Mouse (Mus musculus): Measurements from ENCODE around the gene Dgke. TPM values are rescaled to one million over a fixed set of nuclear protein-coding genes. Genes with fewer than 3 reads are reported as not detected.

Gene Dgke
- polyA plus RNA-seq, 1 experiment from 2014 or later, result 0.68 TPM

- H3K4me1 ChIP-seq (ENCODE audit: control insufficient read depth, low read depth, low read length), result no peaks in the 10 kb centered on the region
- WGBS (ENCODE audit: insufficient replicate concordance), result 65% methylated on average over 3 of the region's 3 CpGs
Measured at GRCm38 (mm10) chr11:89035552-89035951, 31.1 kb downstream of the Dgke start.

GRCm38 (mm10) chr11:89034592-89034991, 32.1 kb downstream of the Dgke start:
- H3K27ac ChIP-seq (ENCODE audit: low read length), result no peak overlapping the region
- no peak overlapping the region for H3K4me2 ChIP-seq (ENCODE audit: low read depth, low read length)
- H3K4me3 ChIP-seq (ENCODE audit: low read depth, low read length), result no peak overlapping the region
- no peaks in the 10 kb centered on the region for H3K4me1 ChIP-seq (ENCODE audit: control insufficient read depth, low read depth, low read length)
- ATAC-seq (ENCODE audit: low read depth), result no peak
- H3K9ac ChIP-seq (ENCODE audit: low read depth, low read length), result no peak overlapping the region
- no peaks in the 10 kb centered on the region for H3K27me3 ChIP-seq (ENCODE audit: control insufficient read depth, insufficient read depth, low read depth, low read length)
- no peaks in the 10 kb centered on the region for H3K36me3 ChIP-seq (ENCODE audit: control insufficient read depth, insufficient read depth)
- H3K9me3 ChIP-seq (replicated peaks; ENCODE audit: control insufficient read depth, low read length), result no peaks in the 10 kb centered on the region

More at GRCm38 (mm10) chr11:89035552-89035951, 31.1 kb downstream of the Dgke start:
- Histone ChIP-seq H3K4me3 (ENCODE audit: low read depth, low read length) (no peak overlapping the region), H3K27ac (ENCODE audit: low read length) (no peak overlapping the region), H3K27me3 (ENCODE audit: control insufficient read depth, insufficient read depth, low read depth, low read length) (no peaks in the 10 kb centered on the region), H3K9ac (ENCODE audit: low read depth, low read length) (no peak overlapping the region), H3K9me3 (replicated peaks; ENCODE audit: control insufficient read depth, low read length) (no peaks in the 10 kb centered on the region), H3K36me3 (ENCODE audit: control insufficient read depth, insufficient read depth) (no peaks in the 10 kb centered on the region), H3K4me2 (ENCODE audit: low read depth, low read length) (no peak overlapping the region)
- no peak for ATAC-seq (ENCODE audit: low read depth)

- Histone ChIP-seq H3K27me3 (ENCODE audit: control insufficient read depth, insufficient read depth, low read depth, low read length) (no peaks in the 10 kb centered on the region), H3K4me3 (ENCODE audit: low read depth, low read length) (no peak overlapping the region)
- 56% methylated on average over 1 of the region's 1 CpGs for WGBS (ENCODE audit: insufficient replicate concordance)
Measured at GRCm38 (mm10) chr11:89031189-89031588, 35.5 kb downstream of the Dgke start.

GRCm38 (mm10) chr11:89030552-89030951, 36.1 kb downstream of the Dgke start:
- no peak overlapping the region for H3K4me2 ChIP-seq (ENCODE audit: low read depth, low read length)
- peaks cover 16% of the 10 kb centered on the region for H3K4me1 ChIP-seq (ENCODE audit: control insufficient read depth, low read depth, low read length)
- no peak overlapping the region for H3K9ac ChIP-seq (ENCODE audit: low read depth, low read length)
- WGBS (ENCODE audit: insufficient replicate concordance), result 69% methylated on average over 6 of the region's 6 CpGs
- no peaks in the 10 kb centered on the region for H3K36me3 ChIP-seq (ENCODE audit: control insufficient read depth, insufficient read depth)
- H3K4me3 ChIP-seq (ENCODE audit: low read depth, low read length), result no peak overlapping the region
- H3K27ac ChIP-seq (ENCODE audit: low read length), result no peak overlapping the region
- ATAC-seq (ENCODE audit: low read depth), result no peak
- no peaks in the 10 kb centered on the region for H3K27me3 ChIP-seq (ENCODE audit: control insufficient read depth, insufficient read depth, low read depth, low read length)
- H3K9me3 ChIP-seq (replicated peaks; ENCODE audit: control insufficient read depth, low read length), result no peaks in the 10 kb centered on the region

More at GRCm38 (mm10) chr11:89031189-89031588, 35.5 kb downstream of the Dgke start:
- peaks cover 16% of the 10 kb centered on the region for H3K4me1 ChIP-seq (ENCODE audit: control insufficient read depth, low read depth, low read length)
- no peak overlapping the region for H3K27ac ChIP-seq (ENCODE audit: low read length)
- ATAC-seq (ENCODE audit: low read depth), result no peak
- no peaks in the 10 kb centered on the region for H3K36me3 ChIP-seq (ENCODE audit: control insufficient read depth, insufficient read depth)
- no peak overlapping the region for H3K9ac ChIP-seq (ENCODE audit: low read depth, low read length)
- no peak overlapping the region for H3K4me2 ChIP-seq (ENCODE audit: low read depth, low read length)
- H3K9me3 ChIP-seq (replicated peaks; ENCODE audit: control insufficient read depth, low read length), result no peaks in the 10 kb centered on the region

GRCm38 (mm10) chr11:89028871-89029405, 37.7 kb downstream of the Dgke start:
- 8% methylated on average over 10 of the region's 10 CpGs for WGBS (ENCODE audit: insufficient replicate concordance)
- Histone ChIP-seq H3K9me3 (replicated peaks; ENCODE audit: control insufficient read depth, low read length) (no peaks in the 10 kb centered on the region), H3K9ac (ENCODE audit: low read depth, low read length) (no peak overlapping the region), H3K4me1 (ENCODE audit: control insufficient read depth, low read depth, low read length) (peaks cover 16% of the 10 kb centered on the region), H3K27ac (ENCODE audit: low read length) (0 out of 2 replicates have a peak overlapping the region, but pooled peaks have one; percentile 48), H3K36me3 (ENCODE audit: control insufficient read depth, insufficient read depth) (no peaks in the 10 kb centered on the region), H3K4me2 (ENCODE audit: low read depth, low read length) (no peak overlapping the region), H3K4me3 (ENCODE audit: low read depth, low read length) (no peak overlapping the region), H3K27me3 (ENCODE audit: control insufficient read depth, insufficient read depth, low read depth, low read length) (no peaks in the 10 kb centered on the region)
- peak; percentile 77 for ATAC-seq (ENCODE audit: low read depth)

GRCm38 (mm10) chr11:89027955-89028361, 38.7 kb downstream of the Dgke start:
- Histone ChIP-seq H3K27me3 (ENCODE audit: control insufficient read depth, insufficient read depth, low read depth, low read length) (no peaks in the 10 kb centered on the region), H3K9ac (ENCODE audit: low read depth, low read length) (no peak overlapping the region), H3K36me3 (ENCODE audit: control insufficient read depth, insufficient read depth) (no peaks in the 10 kb centered on the region), H3K27ac (ENCODE audit: low read length) (peak overlapping the region; percentile 36; the same call in 1 of the 2 replicates), H3K4me1 (ENCODE audit: control insufficient read depth, low read depth, low read length) (peaks cover 16% of the 10 kb centered on the region), H3K4me3 (ENCODE audit: low read depth, low read length) (no peak overlapping the region), H3K9me3 (replicated peaks; ENCODE audit: control insufficient read depth, low read length) (no peaks in the 10 kb centered on the region), H3K4me2 (ENCODE audit: low read depth, low read length) (peak overlapping the region; percentile 0; the same call in 1 of the 2 replicates)
- WGBS (ENCODE audit: insufficient replicate concordance), result 25% methylated on average over 10 of the region's 10 CpGs
- ATAC-seq (ENCODE audit: low read depth), result no peak

GRCm38 (mm10) chr11:89026117-89026516, 40.5 kb downstream of the Dgke start:
- H3K27me3 ChIP-seq (ENCODE audit: control insufficient read depth, insufficient read depth, low read depth, low read length), result no peaks in the 10 kb centered on the region
- no peak overlapping the region for H3K27ac ChIP-seq (ENCODE audit: low read length)
- H3K9me3 ChIP-seq (replicated peaks; ENCODE audit: control insufficient read depth, low read length), result no peaks in the 10 kb centered on the region
- no peak overlapping the region for H3K4me3 ChIP-seq (ENCODE audit: low read depth, low read length)
- 72% methylated on average over 3 of the region's 3 CpGs for whole genome bisulfite sequencing (ENCODE audit: insufficient replicate concordance)
- H3K4me1 ChIP-seq (ENCODE audit: control insufficient read depth, low read depth, low read length), result peaks cover 27% of the 10 kb centered on the region
- H3K4me2 ChIP-seq (ENCODE audit: low read depth, low read length), result no peak overlapping the region
- H3K36me3 ChIP-seq (ENCODE audit: control insufficient read depth, insufficient read depth), result no peaks in the 10 kb centered on the region
- no peak overlapping the region for H3K9ac ChIP-seq (ENCODE audit: low read depth, low read length)
- ATAC-seq (ENCODE audit: low read depth), result no peak

GRCm38 (mm10) chr11:89025603-89026002, 41.0 kb downstream of the Dgke start:
- Histone ChIP-seq H3K27ac (ENCODE audit: low read length) (no peak overlapping the region), H3K9ac (ENCODE audit: low read depth, low read length) (no peak overlapping the region), H3K4me3 (ENCODE audit: low read depth, low read length) (no peak overlapping the region), H3K4me1 (ENCODE audit: control insufficient read depth, low read depth, low read length) (peaks cover 29% of the 10 kb centered on the region), H3K9me3 (replicated peaks; ENCODE audit: control insufficient read depth, low read length) (no peaks in the 10 kb centered on the region), H3K27me3 (ENCODE audit: control insufficient read depth, insufficient read depth, low read depth, low read length) (no peaks in the 10 kb centered on the region), H3K4me2 (ENCODE audit: low read depth, low read length) (no peak overlapping the region), H3K36me3 (ENCODE audit: control insufficient read depth, insufficient read depth) (no peaks in the 10 kb centered on the region)
- WGBS (ENCODE audit: insufficient replicate concordance), result 74% methylated on average over 3 of the region's 3 CpGs
- ATAC-seq (ENCODE audit: low read depth), result no peak

GRCm38 (mm10) chr11:89024181-89024881, 42.3 kb downstream of the Dgke start:
- Histone ChIP-seq H3K36me3 (ENCODE audit: control insufficient read depth, insufficient read depth) (no peaks in the 10 kb centered on the region), H3K4me3 (ENCODE audit: low read depth, low read length) (0 out of 2 replicates have a peak overlapping the region, but pooled peaks have one; percentile 9), H3K9me3 (replicated peaks; ENCODE audit: control insufficient read depth, low read length) (no peaks in the 10 kb centered on the region), H3K27me3 (ENCODE audit: control insufficient read depth, insufficient read depth, low read depth, low read length) (no peaks in the 10 kb centered on the region), H3K4me1 (ENCODE audit: control insufficient read depth, low read depth, low read length) (peaks cover 29% of the 10 kb centered on the region), H3K9ac (ENCODE audit: low read depth, low read length) (no peak overlapping the region), H3K27ac (ENCODE audit: low read length) (peak overlapping the region; percentile 87), H3K4me2 (ENCODE audit: low read depth, low read length) (peak overlapping the region; percentile 32; the same call in 1 of the 2 replicates)
- WGBS (ENCODE audit: insufficient replicate concordance), result 43% methylated on average over 11 of the region's 11 CpGs
- ATAC-seq (ENCODE audit: low read depth), result peak; percentile 72

Measured in liver, embryonic 16.5 days (tissue).